In the genomic region with DNA sequence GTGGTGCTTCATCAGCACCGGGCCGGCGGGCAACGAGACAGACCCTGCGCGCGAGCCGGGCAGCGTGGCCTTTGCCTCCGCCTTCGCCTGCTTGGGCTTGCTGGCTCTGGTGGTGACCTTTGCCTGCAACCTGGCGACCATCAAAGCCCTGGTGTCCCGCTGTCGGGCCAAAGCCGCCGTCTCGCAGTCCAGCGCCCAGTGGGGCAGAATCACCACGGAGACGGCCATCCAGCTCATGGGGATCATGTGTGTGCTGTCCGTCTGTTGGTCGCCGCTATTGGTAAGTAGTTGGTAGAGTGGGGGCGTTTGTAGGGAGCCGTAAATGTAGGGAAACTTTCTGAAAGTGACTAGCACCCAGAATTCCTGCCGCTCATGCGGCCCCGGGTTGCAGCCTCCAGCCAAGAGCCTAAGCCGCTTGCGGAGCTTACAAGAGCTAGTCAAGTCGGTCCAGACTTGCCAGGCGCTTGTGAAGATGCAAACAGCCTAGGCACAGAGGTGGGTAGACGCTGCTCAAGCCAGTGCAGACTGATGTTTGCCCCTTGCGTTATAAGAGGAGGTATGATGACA, we compare ENCODE assay signal across 8 mouse cellular contexts. TPM values are rescaled to one million over a fixed set of nuclear protein-coding genes. Genes with fewer than 3 reads are reported as not detected.
DNase-seq lines count a peak whose midpoint lies in the region; ATAC-seq lines count a peak whose summit lies in the region.

No protein-coding gene starts in this region.

- H3K9me3 ChIP-seq in heart, embryonic 10.5 days = no peaks in the 10 kb centered on the region
- no peaks in the 10 kb centered on the region for H3K9me3 ChIP-seq in embryonic facial prominence, embryonic 11.5 days (replicated peaks; ENCODE audit: control insufficient read depth, low read length)
- no peaks in the 10 kb centered on the region for H3K9me3 ChIP-seq in intestine, embryonic 15.5 days

- peak overlapping the region; percentile 2; the same call in 1 of the 2 replicates for H3K27ac ChIP-seq in heart, embryonic 10.5 days
- no peak overlapping the region for H3K27ac ChIP-seq in embryonic facial prominence, embryonic 11.5 days (replicated peaks; ENCODE audit: low read depth, low read length)
- no peak overlapping the region for H3K27ac ChIP-seq in intestine, embryonic 15.5 days

- peak; percentile 17; the same call in 1 of the 2 replicates for ATAC-seq in embryonic facial prominence, embryonic 11.5 days (replicated peaks; ENCODE audit: insufficient number of reproducible peaks, low FRiP score, low TSS enrichment, low read depth)
- 0 out of 2 replicates have a peak, but pooled peaks have one; percentile 11 for ATAC-seq in intestine, embryonic 15.5 days

- peak overlapping the region; percentile 89 for H3K4me2 ChIP-seq in embryonic facial prominence, embryonic 11.5 days (ENCODE audit: low read depth, low read length)
- peak overlapping the region; percentile 95 for H3K4me2 ChIP-seq in intestine, embryonic 15.5 days (replicated peaks)

- peaks cover 15% of the 10 kb centered on the region for H3K4me1 ChIP-seq in heart, embryonic 10.5 days
- peaks cover 7% of the 10 kb centered on the region; the same call in 1 of the 2 replicates for H3K4me1 ChIP-seq in embryonic facial prominence, embryonic 11.5 days (ENCODE audit: control insufficient read depth, insufficient read depth, low read length)
- peaks cover 11% of the 10 kb centered on the region for H3K4me1 ChIP-seq in intestine, embryonic 15.5 days (replicated peaks)

- peak overlapping the region; percentile 65 for H3K4me3 ChIP-seq in heart, embryonic 10.5 days
- H3K4me3 ChIP-seq in embryonic facial prominence, embryonic 11.5 days (ENCODE audit: low read depth, low read length) = peak overlapping the region; percentile 36
- H3K4me3 ChIP-seq in intestine, embryonic 15.5 days (replicated peaks) = peak overlapping the region; percentile 53

- H3K27me3 ChIP-seq in heart, embryonic 10.5 days (ENCODE audit: insufficient read depth, poor library complexity, severe bottlenecking) = peaks cover 44% of the 10 kb centered on the region
- H3K27me3 ChIP-seq in embryonic facial prominence, embryonic 11.5 days (ENCODE audit: control insufficient read depth, insufficient read depth, low read length) = peaks cover 26% of the 10 kb centered on the region
- peaks cover 25% of the 10 kb centered on the region for H3K27me3 ChIP-seq in intestine, embryonic 15.5 days (replicated peaks)

- intact Hi-C loops in heart, postnatal 25 days (cut with DNase I) = no loop called here

- 4% methylated on average over 34 of the region's 34 CpGs for whole genome bisulfite sequencing in heart, embryonic 10.5 days
- 2% methylated on average over 31 of the region's 34 CpGs for WGBS in embryonic facial prominence, embryonic 11.5 days
- WGBS in intestine, embryonic 15.5 days = 3% methylated on average over 34 of the region's 34 CpGs

- no peak for DNase-seq in heart, embryonic 10.5 days (ENCODE audit: low spot score)
- DNase-seq in heart, postnatal 25 days (ENCODE audit: low spot score) = no peak
- peak; percentile 8 for DNase-seq in 3134 (ENCODE audit: extremely low read depth, insufficient read length, low spot score)
- DNase-seq in embryonic facial prominence, embryonic 11.5 days (ENCODE audit: low spot score) = peak; percentile 22
- peak; percentile 16 for DNase-seq in mesoderm, embryonic 11.5 days (ENCODE audit: low read depth, low spot score)
- DNase-seq in cerebellum, adult 18-20 months = no peak
- DNase-seq in testis, postnatal 10 days (ENCODE audit: low spot score) = no peak

- H3K36me3 ChIP-seq in heart, embryonic 10.5 days = no peaks in the 10 kb centered on the region
- no peaks in the 10 kb centered on the region for H3K36me3 ChIP-seq in embryonic facial prominence, embryonic 11.5 days (replicated peaks; ENCODE audit: control insufficient read depth, insufficient read depth, low read depth, low read length)
- no peaks in the 10 kb centered on the region for H3K36me3 ChIP-seq in intestine, embryonic 15.5 days

- peak overlapping the region; percentile 2 for H3K9ac ChIP-seq in embryonic facial prominence, embryonic 11.5 days (replicated peaks; ENCODE audit: low read length)
- peak overlapping the region; percentile 32 for H3K9ac ChIP-seq in intestine, embryonic 15.5 days

RNA-seq across cellular contexts. Expression of gene Ptger3, which starts 1.0 kb away (rescaled TPM):
- polyA plus RNA-seq in heart, embryonic 10.5 days (2016; fragmentation: Nextera tagmentation; extraction: Ambion mirVana) = 1.0 and 4.7 TPM in 2 replicates
- total RNA-seq in heart, postnatal 25 days (2021) = 1 to 10 TPM in 1 of 2 experiments, under 1 TPM in 1; 0.26 to 1.0 TPM
- 2.0 and 2.7 TPM in 2 replicates for polyA plus RNA-seq in embryonic facial prominence, embryonic 11.5 days (2014; fragmentation: Nextera tagmentation; extraction: Ambion mirVana)
- 13.6 and 13.9 TPM in 2 replicates for polyA plus RNA-seq in intestine, embryonic 15.5 days (2015; fragmentation: Nextera tagmentation; extraction: Ambion mirVana)

RNA-seq across cellular contexts. Expression of gene Zranb2, which starts 33.7 kb away (rescaled TPM):
- polyA plus RNA-seq in heart, embryonic 10.5 days (2016; fragmentation: Nextera tagmentation; extraction: Ambion mirVana) = 78.6 and 95.8 TPM in 2 replicates
- total RNA-seq in heart, postnatal 25 days (2021) = 10 to 100 TPM; 39.0 to 40.0 TPM
- 161 and 191 TPM in 2 replicates for polyA plus RNA-seq in embryonic facial prominence, embryonic 11.5 days (2014; fragmentation: Nextera tagmentation; extraction: Ambion mirVana)
- polyA plus RNA-seq in intestine, embryonic 15.5 days (2015; fragmentation: Nextera tagmentation; extraction: Ambion mirVana) = 77.8 and 93.6 TPM in 2 replicates

Comparison
In these comparisons a context has a peak if more than half of its experiments do, and no peak if none do; other contexts are left out.
1. DNase-seq: peak in 3134 (single experiment), embryonic facial prominence, embryonic 11.5 days (single experiment) and mesoderm, embryonic 11.5 days (single experiment); none in heart, embryonic 10.5 days (single experiment), heart, postnatal 25 days (single experiment), cerebellum, adult 18-20 months (0 of 2) and testis, postnatal 10 days (single experiment).
2. Peak in every context shown above with its lines, with median percentiles within 50 percentile points of each other: H3K4me3 ChIP-seq.